Mouse (Mus musculus): ENCODE measurements around the gene Clip1. TPM values are rescaled to one million over a fixed set of nuclear protein-coding genes. Genes with fewer than 3 reads are reported as not detected.
A peak's percentile ranks its signal among the peaks of the same experiment; 100 is the strongest.

Gene Clip1
- polyA plus RNA-seq, 1 experiment from 2014 or later: 86.1 TPM

DNA sequence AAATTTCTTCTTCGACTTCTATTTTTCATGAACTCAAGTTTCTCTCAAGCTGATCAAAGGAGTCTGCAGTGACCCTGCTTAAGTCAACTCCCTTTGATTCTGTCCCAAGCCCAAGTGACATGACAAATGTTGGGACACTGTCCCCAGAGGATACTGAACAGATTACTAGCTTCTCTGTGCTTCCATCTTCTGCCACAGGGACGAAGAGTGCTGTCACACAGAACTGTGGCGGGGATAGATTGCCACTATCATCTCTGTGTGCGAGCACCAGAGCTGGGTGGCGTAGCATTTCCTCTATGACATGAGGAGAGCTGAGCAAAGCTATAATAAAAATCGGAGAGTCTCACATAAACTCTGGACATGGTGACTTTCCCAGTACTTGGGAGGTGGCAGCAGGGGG lies 82.2 kb downstream of the Clip1 start:
- H3K27me3 ChIP-seq (ENCODE audit: control insufficient read depth, insufficient read depth, low read depth, low read length): no peaks in the 10 kb centered on the region
- no peak overlapping the region for H3K4me3 ChIP-seq (ENCODE audit: low read depth, low read length)
- H3K36me3 ChIP-seq (ENCODE audit: control insufficient read depth, insufficient read depth, low read length): peaks cover 32% of the 10 kb centered on the region
- H3K4me1 ChIP-seq (ENCODE audit: control insufficient read depth, insufficient read depth, low read length): peaks cover 3% of the 10 kb centered on the region; the same call in 1 of the 2 replicates
- H3K9ac ChIP-seq (ENCODE audit: low read depth, low read length): no peak overlapping the region
- 85% methylated on average over 6 of the region's 6 CpGs for WGBS
- H3K27ac ChIP-seq (ENCODE audit: low read length): peak overlapping the region; percentile 60
- H3K9me3 ChIP-seq (replicated peaks; ENCODE audit: control insufficient read depth, low read length, poor library complexity, severe bottlenecking): no peaks in the 10 kb centered on the region
- H3K4me2 ChIP-seq (ENCODE audit: low read length): no peak overlapping the region
- ATAC-seq: no peak

DNA sequence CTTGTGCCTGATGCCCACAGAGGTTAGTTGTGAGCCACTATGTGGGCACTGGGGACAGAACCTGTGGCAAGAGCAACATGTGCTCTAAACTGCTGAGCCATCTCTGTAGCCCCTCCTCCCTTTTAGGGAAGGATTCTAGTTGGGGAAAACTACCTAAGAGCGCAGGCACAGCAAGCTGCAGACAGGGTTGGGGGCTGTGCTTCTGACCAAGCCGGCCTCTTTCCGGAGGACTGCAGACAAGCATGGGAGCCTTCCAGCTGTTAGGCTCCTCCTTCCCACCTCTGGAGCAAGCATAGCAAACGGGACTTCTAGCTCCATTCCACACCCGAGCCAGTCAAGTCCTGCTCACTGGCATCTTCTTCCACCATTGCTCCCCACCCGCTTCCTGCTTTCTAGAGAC lies 85.1 kb downstream of the Clip1 start:
- H3K9me3 ChIP-seq (replicated peaks; ENCODE audit: control insufficient read depth, low read length, poor library complexity, severe bottlenecking): no peaks in the 10 kb centered on the region
- no peak for ATAC-seq
- no peak overlapping the region for H3K4me2 ChIP-seq (ENCODE audit: low read length)
- no peak overlapping the region for H3K9ac ChIP-seq (ENCODE audit: low read depth, low read length)
- H3K27ac ChIP-seq (ENCODE audit: low read length): no peak overlapping the region
- peaks cover 3% of the 10 kb centered on the region; the same call in 1 of the 2 replicates for H3K4me1 ChIP-seq (ENCODE audit: control insufficient read depth, insufficient read depth, low read length)
- WGBS: 44% methylated on average over 6 of the region's 6 CpGs
- H3K4me3 ChIP-seq (ENCODE audit: low read depth, low read length): no peak overlapping the region
- H3K36me3 ChIP-seq (ENCODE audit: control insufficient read depth, insufficient read depth, low read length): peaks cover 17% of the 10 kb centered on the region
- no peaks in the 10 kb centered on the region for H3K27me3 ChIP-seq (ENCODE audit: control insufficient read depth, insufficient read depth, low read depth, low read length)

DNA sequence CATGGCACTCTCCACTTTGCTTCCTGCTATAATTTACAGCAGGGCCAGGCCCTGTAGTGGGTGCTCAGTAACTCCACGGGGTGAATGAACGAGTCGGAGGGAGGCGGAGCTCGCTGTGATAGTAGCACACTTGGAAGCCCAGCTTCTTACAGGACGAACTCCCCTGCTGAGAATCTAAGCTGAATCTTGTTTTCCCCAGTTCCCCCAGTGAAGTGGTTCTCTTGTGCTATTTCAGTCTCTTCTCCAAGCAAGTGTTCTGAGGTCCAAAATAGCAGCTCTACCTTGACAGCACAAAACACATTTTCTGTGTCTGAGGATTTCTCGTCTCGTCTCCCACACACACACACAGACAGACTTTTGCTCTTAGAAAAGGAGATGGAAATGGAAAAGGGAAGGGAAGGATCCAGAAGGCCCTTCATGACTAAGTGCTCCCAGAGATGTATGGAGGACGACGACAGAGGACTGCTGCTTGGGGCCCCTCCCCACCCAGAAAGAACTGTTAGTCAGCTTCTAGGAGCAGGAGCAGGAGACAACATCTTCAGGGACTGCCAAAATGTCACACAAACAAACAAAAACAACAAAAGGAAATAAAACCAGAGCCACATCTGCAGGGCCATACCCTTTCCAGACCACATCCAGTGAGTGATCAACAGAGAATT lies 90.7 kb downstream of the Clip1 start:
- Histone ChIP-seq H3K36me3 (ENCODE audit: control insufficient read depth, insufficient read depth, low read length) (peaks cover 23% of the 10 kb centered on the region; the same call in 1 of the 2 replicates), H3K9me3 (replicated peaks; ENCODE audit: control insufficient read depth, low read length, poor library complexity, severe bottlenecking) (no peaks in the 10 kb centered on the region)

DNA sequence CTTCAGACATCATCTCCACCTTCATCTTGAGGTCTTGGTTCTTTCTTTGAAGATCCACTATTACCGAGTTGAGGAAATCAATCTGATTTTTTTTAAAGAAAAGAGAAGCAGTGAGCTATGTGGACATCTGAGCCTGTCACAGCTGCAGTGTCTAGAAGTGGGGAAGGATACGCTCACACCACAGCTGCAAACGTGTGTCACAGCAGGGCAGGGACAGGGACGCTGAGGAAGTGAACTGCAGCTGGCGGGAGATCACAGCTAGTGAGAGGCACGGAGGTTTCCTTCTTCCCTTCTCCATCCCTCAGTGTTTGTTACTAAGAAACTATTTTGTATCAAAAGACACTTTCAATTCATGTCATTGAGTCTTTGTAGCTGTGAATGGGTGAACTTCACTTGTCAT lies 104.4 kb downstream of the Clip1 start:
- peaks cover 47% of the 10 kb centered on the region for H3K36me3 ChIP-seq (ENCODE audit: control insufficient read depth, insufficient read depth, low read length)
- 84% methylated on average over 6 of the region's 6 CpGs for whole genome bisulfite sequencing

More for the DNA sequence above, 90.7 kb downstream of the Clip1 start:
- Histone ChIP-seq H3K4me3 (ENCODE audit: low read depth, low read length) (no peak overlapping the region), H3K27me3 (ENCODE audit: control insufficient read depth, insufficient read depth, low read depth, low read length) (no peaks in the 10 kb centered on the region), H3K4me2 (ENCODE audit: low read length) (no peak overlapping the region), H3K27ac (ENCODE audit: low read length) (no peak overlapping the region), H3K9ac (ENCODE audit: low read depth, low read length) (no peak overlapping the region), H3K4me1 (ENCODE audit: control insufficient read depth, insufficient read depth, low read length) (no peaks in the 10 kb centered on the region)
- no peak for ATAC-seq
- 83% methylated on average over 10 of the region's 10 CpGs for WGBS

DNA sequence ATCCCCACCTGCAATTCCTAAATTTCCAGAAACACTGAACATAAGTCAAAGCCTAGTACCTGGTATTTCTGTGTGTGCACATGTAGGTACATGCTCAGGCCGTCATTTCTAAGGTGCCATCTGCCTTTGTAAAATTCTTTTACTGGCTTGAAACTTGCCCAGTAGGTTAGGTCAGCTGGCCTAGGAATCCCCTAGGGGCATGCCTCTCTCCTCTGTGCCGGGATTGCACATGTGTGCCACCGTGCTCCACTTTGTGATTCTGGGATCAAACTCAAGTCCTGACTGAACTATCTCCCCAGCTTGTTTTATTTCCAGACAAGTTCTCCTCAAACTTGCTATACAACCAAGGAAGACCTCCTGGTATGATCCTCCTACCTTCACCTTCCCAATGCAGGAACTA lies 107.7 kb downstream of the Clip1 start:
- Histone ChIP-seq H3K27ac (ENCODE audit: low read length) (no peak overlapping the region), H3K36me3 (ENCODE audit: control insufficient read depth, insufficient read depth, low read length) (peaks cover 32% of the 10 kb centered on the region)
- WGBS: 86% methylated on average over 3 of the region's 3 CpGs

More for the DNA sequence above, 104.4 kb downstream of the Clip1 start:
- Histone ChIP-seq H3K4me3 (ENCODE audit: low read depth, low read length) (no peak overlapping the region), H3K27ac (ENCODE audit: low read length) (no peak overlapping the region), H3K4me2 (ENCODE audit: low read length) (no peak overlapping the region), H3K9me3 (replicated peaks; ENCODE audit: control insufficient read depth, low read length, poor library complexity, severe bottlenecking) (no peaks in the 10 kb centered on the region), H3K4me1 (ENCODE audit: control insufficient read depth, insufficient read depth, low read length) (no peaks in the 10 kb centered on the region), H3K9ac (ENCODE audit: low read depth, low read length) (no peak overlapping the region), H3K27me3 (ENCODE audit: control insufficient read depth, insufficient read depth, low read depth, low read length) (no peaks in the 10 kb centered on the region)
- ATAC-seq: no peak

DNA sequence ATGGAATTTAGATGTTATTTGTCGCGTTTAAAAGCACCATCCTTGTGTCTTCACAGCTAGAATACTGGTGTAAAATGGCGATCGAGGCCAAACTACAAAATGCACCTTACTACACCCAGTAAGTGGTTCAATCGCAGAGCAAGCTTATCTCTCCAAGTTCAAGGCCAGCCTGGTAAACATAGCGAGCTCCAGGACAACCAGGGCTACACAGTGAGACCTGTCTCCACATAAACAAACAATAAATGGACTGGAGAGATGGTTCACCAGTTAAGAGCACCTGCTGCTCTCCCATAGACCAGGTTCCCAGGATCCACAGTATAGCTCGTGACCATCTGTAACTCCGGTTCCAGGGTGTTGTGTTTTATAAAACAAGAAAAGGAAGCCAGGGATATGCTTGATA lies 111.1 kb downstream of the Clip1 start:
- 70% methylated on average over 8 of the region's 8 CpGs for WGBS

More for the DNA sequence above, 107.7 kb downstream of the Clip1 start:
- Histone ChIP-seq H3K27me3 (ENCODE audit: control insufficient read depth, insufficient read depth, low read depth, low read length) (no peaks in the 10 kb centered on the region), H3K4me3 (ENCODE audit: low read depth, low read length) (no peak overlapping the region), H3K9ac (ENCODE audit: low read depth, low read length) (no peak overlapping the region), H3K4me1 (ENCODE audit: control insufficient read depth, insufficient read depth, low read length) (peaks cover 6% of the 10 kb centered on the region), H3K9me3 (replicated peaks; ENCODE audit: control insufficient read depth, low read length, poor library complexity, severe bottlenecking) (no peaks in the 10 kb centered on the region), H3K4me2 (ENCODE audit: low read length) (no peak overlapping the region)
- ATAC-seq: no peak

DNA sequence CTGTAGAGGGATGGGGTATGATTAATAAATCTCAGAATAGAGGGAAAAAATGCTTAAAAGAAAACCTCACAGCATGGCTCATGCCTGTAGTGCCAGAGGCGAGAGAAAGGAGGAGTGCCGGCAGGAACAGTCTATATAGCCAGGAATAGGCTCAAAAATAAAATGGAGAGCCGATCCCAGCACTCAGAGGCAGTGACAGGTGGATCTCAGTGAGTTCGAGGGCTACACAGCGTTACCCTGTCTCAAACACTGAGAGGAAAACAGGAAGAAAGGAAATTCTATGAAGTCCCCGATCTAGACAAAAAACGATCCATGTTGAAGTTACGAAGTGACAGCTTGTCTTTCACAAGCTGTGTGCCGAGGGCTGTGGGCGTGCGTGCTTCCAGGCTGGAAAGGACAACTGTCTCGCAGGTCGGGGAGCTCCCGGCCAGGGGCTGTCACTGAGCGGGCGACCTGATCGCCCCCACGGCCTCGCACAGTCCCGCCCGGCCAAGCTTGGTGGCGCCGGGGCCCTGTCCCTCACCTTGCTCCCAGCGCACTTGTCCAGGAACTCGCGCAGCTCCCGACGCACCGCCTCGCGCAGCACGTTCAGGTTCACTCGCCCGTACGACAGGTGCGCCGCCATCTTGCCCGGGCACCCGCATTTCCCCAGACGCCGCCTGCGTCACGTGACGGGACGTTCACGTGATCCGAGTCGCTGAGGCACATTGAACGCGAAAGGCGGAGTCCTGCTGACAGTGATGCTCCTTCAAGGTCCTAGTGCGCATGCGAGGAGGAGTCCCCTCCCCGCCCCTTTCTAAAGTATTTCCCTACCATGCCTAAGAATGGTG lies 111.8 kb downstream of the Clip1 start, which contains the start of gene Vps33a:
Gene Vps33a, minus strand, starts transcription at position 682 of the 830 bp plus-strand sequence.
- Histone ChIP-seq H3K9me3 (replicated peaks; ENCODE audit: control insufficient read depth, low read length, poor library complexity, severe bottlenecking) (no peaks in the 10 kb centered on the region), H3K4me3 (ENCODE audit: low read depth, low read length) (peak within 1 kb of the TSS; percentile 92), H3K4me2 (ENCODE audit: low read length) (peak within 1 kb of the TSS; percentile 84), H3K36me3 (ENCODE audit: control insufficient read depth, insufficient read depth, low read length) (peaks cover 10% of the 10 kb centered on the region; the same call in 1 of the 2 replicates), H3K27ac (ENCODE audit: low read length) (peak within 1 kb of the TSS; percentile 86), H3K9ac (ENCODE audit: low read depth, low read length) (peak within 1 kb of the TSS; percentile 90), H3K4me1 (ENCODE audit: control insufficient read depth, insufficient read depth, low read length) (peaks cover 10% of the 10 kb centered on the region), H3K27me3 (ENCODE audit: control insufficient read depth, insufficient read depth, low read depth, low read length) (no peaks in the 10 kb centered on the region)
- ATAC-seq: peak; percentile 91
- under 1% methylated on average over 54 of the region's 54 CpGs for WGBS

More for the DNA sequence above, 111.1 kb downstream of the Clip1 start:
- peaks cover 14% of the 10 kb centered on the region; the same call in 1 of the 2 replicates for H3K36me3 ChIP-seq (ENCODE audit: control insufficient read depth, insufficient read depth, low read length)
- H3K27me3 ChIP-seq (ENCODE audit: control insufficient read depth, insufficient read depth, low read depth, low read length): no peaks in the 10 kb centered on the region
- peak overlapping the region; percentile 92 for H3K4me3 ChIP-seq (ENCODE audit: low read depth, low read length)
- peak overlapping the region; percentile 30; the same call in 1 of the 2 replicates for H3K9ac ChIP-seq (ENCODE audit: low read depth, low read length)
- H3K9me3 ChIP-seq (replicated peaks; ENCODE audit: control insufficient read depth, low read length, poor library complexity, severe bottlenecking): no peaks in the 10 kb centered on the region
- no peak overlapping the region for H3K27ac ChIP-seq (ENCODE audit: low read length)
- peaks cover 10% of the 10 kb centered on the region for H3K4me1 ChIP-seq (ENCODE audit: control insufficient read depth, insufficient read depth, low read length)
- ATAC-seq: 0 out of 2 replicates have a peak, but pooled peaks have one; percentile 4
- H3K4me2 ChIP-seq (ENCODE audit: low read length): peak overlapping the region; percentile 49

DNA sequence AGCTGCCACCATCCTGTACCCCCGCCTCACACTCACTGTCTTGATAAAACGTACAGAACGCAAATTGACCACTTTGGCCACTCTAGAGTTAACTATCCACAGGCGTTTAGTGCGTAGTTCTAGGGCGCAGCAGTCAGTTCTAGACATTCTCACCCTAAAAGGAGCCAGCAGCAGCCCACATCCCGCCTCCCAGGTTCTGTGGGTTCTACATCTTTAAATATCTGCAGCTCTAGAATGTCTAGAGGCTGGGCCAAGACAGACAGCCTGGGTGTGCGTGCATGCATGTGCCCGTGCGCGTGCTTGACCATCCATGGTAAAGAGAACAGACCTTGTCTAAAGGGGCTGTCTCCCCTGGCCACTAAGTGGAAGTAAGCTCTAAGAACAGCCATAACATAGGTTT lies 123.3 kb downstream of the Clip1 start:
- Histone ChIP-seq H3K36me3 (ENCODE audit: control insufficient read depth, insufficient read depth, low read length) (peaks cover 37% of the 10 kb centered on the region), H3K9ac (ENCODE audit: low read depth, low read length) (no peak overlapping the region), H3K4me1 (ENCODE audit: control insufficient read depth, insufficient read depth, low read length) (no peaks in the 10 kb centered on the region), H3K27ac (ENCODE audit: low read length) (no peak overlapping the region), H3K4me3 (ENCODE audit: low read depth, low read length) (no peak overlapping the region), H3K27me3 (ENCODE audit: control insufficient read depth, insufficient read depth, low read depth, low read length) (no peaks in the 10 kb centered on the region), H3K9me3 (replicated peaks; ENCODE audit: control insufficient read depth, low read length, poor library complexity, severe bottlenecking) (no peaks in the 10 kb centered on the region), H3K4me2 (ENCODE audit: low read length) (no peak overlapping the region)
- 95% methylated on average over 11 of the region's 11 CpGs for WGBS
- no peak for ATAC-seq

DNA sequence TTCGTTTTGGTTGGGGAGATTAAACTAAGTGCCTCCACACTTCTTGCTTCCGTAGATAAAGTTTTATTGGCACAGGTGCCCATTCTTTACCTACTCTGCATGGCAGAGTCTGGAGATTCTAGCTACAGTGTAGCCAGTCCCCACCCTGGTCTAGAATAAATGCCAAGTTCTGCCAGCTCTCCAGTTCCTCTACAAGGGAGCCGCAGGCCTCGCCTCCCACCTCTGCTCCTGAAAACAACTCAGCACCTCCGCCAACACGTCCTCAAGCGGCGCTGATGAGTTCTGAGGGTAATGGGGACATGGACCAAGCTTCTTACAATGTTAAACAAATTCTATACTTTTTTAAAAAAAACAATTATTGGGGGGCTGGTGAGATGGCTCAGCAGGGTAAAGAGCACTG lies 124.8 kb downstream of the Clip1 start:
- no peak overlapping the region for H3K9ac ChIP-seq (ENCODE audit: low read depth, low read length)
- peaks cover 33% of the 10 kb centered on the region for H3K36me3 ChIP-seq (ENCODE audit: control insufficient read depth, insufficient read depth, low read length)
- no peaks in the 10 kb centered on the region for H3K9me3 ChIP-seq (replicated peaks; ENCODE audit: control insufficient read depth, low read length, poor library complexity, severe bottlenecking)
- no peaks in the 10 kb centered on the region for H3K4me1 ChIP-seq (ENCODE audit: control insufficient read depth, insufficient read depth, low read length)
- H3K4me3 ChIP-seq (ENCODE audit: low read depth, low read length): no peak overlapping the region
- no peak overlapping the region for H3K4me2 ChIP-seq (ENCODE audit: low read length)
- WGBS: 95% methylated on average over 8 of the region's 8 CpGs
- ATAC-seq: no peak
- no peaks in the 10 kb centered on the region for H3K27me3 ChIP-seq (ENCODE audit: control insufficient read depth, insufficient read depth, low read depth, low read length)
- no peak overlapping the region for H3K27ac ChIP-seq (ENCODE audit: low read length)
